Mouse (Mus musculus): ENCODE data around the gene Gimap5. TPM values are rescaled to one million over a fixed set of nuclear protein-coding genes. Genes with fewer than 3 reads are reported as not detected.
A peak's percentile ranks its signal among the peaks of the same experiment; 100 is the strongest.

The Gimap5 gene
- total RNA-seq, 2 experiments from 2014 or later: 0.57 to 1.0 TPM

- DNase-seq (ENCODE audit: low spot score): no peak
Measured at GRCm38 (mm10) chr6:48738961-48739779, 6.8 kb upstream of the Gimap5 start, which contains the start of gene Gimap1. Gimap1 (plus strand) TSS chr6:48739054.

GRCm38 (mm10) chr6:48739780-48740055 lies 6.3 kb upstream of the Gimap5 start:
- no peak for DNase-seq (ENCODE audit: low spot score)

- DNase-seq (ENCODE audit: low spot score): no peak
Measured at GRCm38 (mm10) chr6:48740501-48741169, 5.4 kb upstream of the Gimap5 start.

- no peak for DNase-seq (ENCODE audit: low spot score)
Measured at GRCm38 (mm10) chr6:48741273-48741672, 4.7 kb upstream of the Gimap5 start.

GRCm38 (mm10) chr6:48741711-48742206 lies 4.2 kb upstream of the Gimap5 start:
- DNase-seq (ENCODE audit: low spot score): no peak

GRCm38 (mm10) chr6:48742422-48743351 lies 3.3 kb upstream of the Gimap5 start:
- no peak for DNase-seq (ENCODE audit: low spot score)

GRCm38 (mm10) chr6:48745490-48745889 lies 507 bp upstream of the Gimap5 start:
- no peak for DNase-seq (ENCODE audit: low spot score)

GRCm38 (mm10) chr6:48747091-48747966 lies 1.3 kb downstream of the Gimap5 start:
- DNase-seq (ENCODE audit: low spot score): no peak

- DNase-seq (ENCODE audit: low spot score): no peak
Measured at GRCm38 (mm10) chr6:48763567-48764270, 17.7 kb downstream of the Gimap5 start.

- DNase-seq (ENCODE audit: low spot score): no peak
Measured at GRCm38 (mm10) chr6:48764496-48764895, 18.5 kb downstream of the Gimap5 start.

GRCm38 (mm10) chr6:48768178-48768869 lies 22.3 kb downstream of the Gimap5 start:
- DNase-seq (ENCODE audit: low spot score): no peak

- DNase-seq (ENCODE audit: low spot score): no peak
Measured at GRCm38 (mm10) chr6:48768933-48769332, 22.9 kb downstream of the Gimap5 start.

- DNase-seq (ENCODE audit: low spot score): no peak
Measured at GRCm38 (mm10) chr6:48770696-48771095, 24.7 kb downstream of the Gimap5 start, which contains the start of gene Gimap3. Gimap3 (minus strand) TSS chr6:48770851.

GRCm38 (mm10) chr6:48772030-48772429 lies 26.0 kb downstream of the Gimap5 start:
- DNase-seq (ENCODE audit: low spot score): peak; percentile 70

- no peak for DNase-seq (ENCODE audit: low spot score)
Measured at GRCm38 (mm10) chr6:48784406-48784805, 38.4 kb downstream of the Gimap5 start.

- DNase-seq (ENCODE audit: low spot score): peak; percentile 38
Measured at GRCm38 (mm10) chr6:48785189-48785588, 39.2 kb downstream of the Gimap5 start.

- no peak for DNase-seq (ENCODE audit: low spot score)
Measured at GRCm38 (mm10) chr6:48785601-48786000, 39.6 kb downstream of the Gimap5 start.

GRCm38 (mm10) chr6:48787867-48788266 lies 41.9 kb downstream of the Gimap5 start:
- DNase-seq (ENCODE audit: low spot score): no peak

- DNase-seq (ENCODE audit: low spot score): no peak
Measured at GRCm38 (mm10) chr6:48801897-48802296, 55.9 kb downstream of the Gimap5 start.

Measured in gastrocnemius, adult 18-20 months (tissue).